Mouse (Mus musculus) cerebellum, adult 2 months (tissue): ENCODE results near the gene Ergic1. TPM values are rescaled to one million over a fixed set of nuclear protein-coding genes. Genes with fewer than 3 reads are reported as not detected.
A peak's percentile ranks its signal among the peaks of the same experiment; 100 is the strongest.

Experiments used
- DNase-seq, 2 experiments: peaks; one replicate each; pipeline ENCODE4 v3.0.0; 2021
- H3K27ac ChIP-seq: fragments of 200-500 bp; 2 replicates; pipeline ENCODE4 v1.5.1; 2012; ENCODE audit warnings: low read length, control low read depth, inconsistent platforms; ENCODE audit not compliant: insufficient read depth
- H3K27me3 ChIP-seq: fragments of 200-500 bp; 2 replicates; pipeline ENCODE4 v1.6.1; 2012; ENCODE audit warnings: inconsistent platforms, mild to moderate bottlenecking, low read length, moderate library complexity; ENCODE audit not compliant: control insufficient read depth, insufficient read depth
- H3K4me1 ChIP-seq: fragments of 200-500 bp; 2 replicates; pipeline ENCODE4 v1.6.1; 2011; ENCODE audit warnings: low read length; ENCODE audit not compliant: control insufficient read depth, insufficient read depth
- H3K4me3 ChIP-seq: fragments of 200-500 bp; replicated peaks from 2 replicates; pipeline ENCODE3; 2011; ENCODE audit warnings: mild to moderate bottlenecking, low read depth, low read length, control low read depth; ENCODE audit not compliant: insufficient read depth
- CTCF ChIP-seq: fragments of 200-500 bp; IDR thresholded peaks from 2 replicates; pipeline ENCODE4 v1.5.1; 2011; ENCODE audit warnings: low read depth, mild to moderate bottlenecking, control low read depth, low read length, moderate library complexity, borderline replicate concordance; ENCODE audit not compliant: insufficient read depth
- POLR2A ChIP-seq: fragments of 200-500 bp; IDR thresholded peaks from 2 replicates; pipeline ENCODE4 v1.6.1; 2011; ENCODE audit warnings: low read length, control low read depth, borderline replicate concordance; ENCODE audit not compliant: insufficient read depth
- WGBS: fragments of 180-500 bp; shearing (Covaris S2); methylation state at CpG from one replicate; pipeline ENCODE4 v1.1.7; 2018; 5-methylcytosine and 5-hydroxymethylcytosine counted together
- polyA plus RNA-seq: library from polyadenylated mRNA; depleted of rRNA; stranded (reverse); fragments of >200 nt; gene quantifications from 2 replicates; pipeline ENCODE4 v1.2.3, GENCODE M21; 2012

Gene Ergic1
- polyA plus RNA-seq, 1 experiment: 137 TPM

DNA sequence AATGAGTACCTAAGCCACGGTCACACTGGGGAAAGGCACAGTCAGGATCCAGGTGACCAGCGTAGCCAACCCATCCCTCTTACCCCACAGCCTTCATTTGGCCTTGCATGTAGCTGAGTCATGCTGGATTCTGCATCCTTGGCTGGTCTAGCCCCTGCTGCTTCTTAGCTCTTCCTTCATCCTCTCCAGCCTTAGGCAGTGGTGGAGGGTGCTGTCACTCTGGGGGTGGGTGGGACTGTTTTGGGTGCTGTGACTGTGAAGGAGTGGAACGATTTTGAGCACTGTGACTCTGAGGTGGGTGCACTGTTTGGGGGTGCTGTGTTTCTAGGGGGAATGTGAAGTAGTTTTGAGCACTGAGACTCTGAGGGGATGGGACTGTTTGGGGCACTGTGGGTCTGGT lies 67.6 kb downstream of the Ergic1 start:
- 96% methylated on average over 3 of the region's 3 CpGs for WGBS
- TF ChIP-seq CTCF (no peak), POLR2A (no peak)
- Histone ChIP-seq H3K27ac (no peak overlapping the region), H3K4me1 (peaks cover 45% of the 10 kb centered on the region), H3K27me3 (no peaks in the 10 kb centered on the region), H3K4me3 (no peak overlapping the region)
- no peak for DNase-seq

DNA sequence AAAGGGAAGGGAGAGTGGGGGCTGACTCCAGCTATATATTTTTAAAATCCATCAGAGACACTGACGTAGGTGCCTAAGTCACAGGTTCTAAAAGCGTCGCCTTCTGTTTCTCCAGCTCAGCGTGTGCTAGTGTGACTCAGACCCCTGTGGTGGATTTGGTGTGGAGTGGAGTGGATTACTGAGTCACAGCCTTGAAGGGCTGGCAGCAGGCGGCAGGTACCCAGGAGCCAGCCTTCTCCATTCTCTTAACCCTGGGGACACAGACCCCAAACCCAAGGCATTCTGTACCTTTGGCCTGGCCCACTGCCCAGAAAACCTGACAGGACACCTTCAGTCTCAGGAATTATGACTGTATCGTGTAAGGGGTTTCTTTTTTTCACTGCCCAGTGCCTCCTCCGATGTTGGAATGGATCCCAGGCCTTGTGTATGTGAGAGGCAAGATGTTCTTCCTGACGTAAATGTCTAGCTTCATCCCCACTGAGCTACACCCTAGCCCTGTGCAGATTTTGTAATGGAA lies 70.6 kb downstream of the Ergic1 start:
- WGBS: 11% methylated on average over 8 of the region's 8 CpGs
- Histone ChIP-seq H3K27me3 (no peaks in the 10 kb centered on the region), H3K27ac (peak overlapping the region; percentile 64), H3K4me3 (no peak overlapping the region), H3K4me1 (peaks cover 29% of the 10 kb centered on the region)
- peak; percentile 83 to 90 for DNase-seq
- TF ChIP-seq POLR2A (no peak), CTCF (no peak)

GRCm38 (mm10) chr17:26633186-26633585 lies 71.9 kb downstream of the Ergic1 start:
- Histone ChIP-seq H3K4me1 (peaks cover 32% of the 10 kb centered on the region), H3K27me3 (no peaks in the 10 kb centered on the region), H3K4me3 (no peak overlapping the region), H3K27ac (peak overlapping the region; percentile 64)
- TF ChIP-seq CTCF (no peak), POLR2A (no peak)
- 94% methylated on average over 9 of the region's 9 CpGs for WGBS
- DNase-seq: no peak

DNA sequence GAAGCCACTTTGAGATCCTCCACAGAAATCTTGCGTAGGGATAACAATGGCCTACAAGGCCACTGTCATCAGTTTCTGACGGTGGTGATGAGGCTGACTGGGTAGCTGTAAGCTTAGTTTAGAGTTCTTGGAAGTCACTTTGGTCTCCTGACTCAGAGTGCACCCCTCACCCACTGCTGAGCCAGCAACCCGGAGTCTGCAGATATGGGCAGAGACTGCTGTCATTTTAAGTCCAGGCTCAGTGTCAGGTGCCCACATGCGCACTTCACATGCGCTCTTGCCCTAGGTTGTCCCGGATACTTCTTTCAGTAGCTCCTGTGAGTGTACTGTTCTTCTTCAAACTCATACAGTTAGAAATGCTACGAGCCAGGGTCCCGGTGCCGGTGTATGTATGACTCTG lies 72.6 kb downstream of the Ergic1 start:
- Histone ChIP-seq H3K4me1 (peaks cover 30% of the 10 kb centered on the region), H3K27me3 (no peaks in the 10 kb centered on the region), H3K4me3 (no peak overlapping the region), H3K27ac (no peak overlapping the region)
- DNase-seq: no peak
- TF ChIP-seq CTCF: no peak
- no peak for TF ChIP-seq POLR2A
- 95% methylated on average over 9 of the region's 9 CpGs for whole genome bisulfite sequencing

DNA sequence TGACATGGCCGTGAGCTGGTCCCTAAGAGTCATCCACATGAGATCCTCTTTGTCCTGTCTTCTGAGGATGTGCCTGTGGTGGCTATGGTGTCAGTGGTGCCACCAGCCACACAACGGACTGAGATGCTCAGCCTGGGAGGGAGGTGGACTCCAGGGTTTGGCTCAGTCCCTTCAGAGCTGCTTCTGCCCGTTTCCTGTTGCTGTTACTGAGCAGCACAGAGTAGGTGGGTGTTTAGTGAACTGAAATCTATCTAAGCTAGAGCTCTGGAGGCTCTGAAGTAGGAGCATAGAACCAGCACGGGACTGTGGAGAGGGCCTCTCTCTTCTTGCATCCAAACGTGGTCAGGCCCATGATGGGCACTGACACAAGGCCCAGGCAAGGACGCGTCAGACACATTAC lies 73.2 kb downstream of the Ergic1 start:
- Histone ChIP-seq H3K27ac (no peak overlapping the region), H3K4me1 (peaks cover 30% of the 10 kb centered on the region), H3K4me3 (no peak overlapping the region), H3K27me3 (no peaks in the 10 kb centered on the region)
- no peak for DNase-seq
- WGBS: 90% methylated on average over 7 of the region's 7 CpGs
- no peak for TF ChIP-seq POLR2A
- TF ChIP-seq CTCF: no peak

DNA sequence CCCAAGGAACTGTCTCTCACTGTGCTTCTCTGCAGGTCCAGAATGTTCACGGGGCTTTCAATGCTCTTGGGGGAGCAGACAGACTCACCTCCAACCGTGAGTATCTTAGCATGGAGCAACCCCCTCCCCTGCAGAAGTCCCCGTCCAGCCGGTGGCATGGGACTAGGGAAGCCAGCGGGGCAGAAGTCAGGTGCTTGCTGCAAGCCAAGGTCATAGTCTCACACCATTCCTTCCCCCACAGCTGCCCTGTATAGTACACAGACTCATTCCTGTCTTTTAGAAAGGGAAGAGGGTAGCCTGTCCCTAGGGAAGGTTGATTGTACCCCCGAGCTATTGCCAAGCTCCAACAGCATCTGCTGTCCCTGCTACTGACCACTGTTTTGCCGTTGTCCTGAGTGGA lies 74.7 kb downstream of the Ergic1 start:
- H3K4me1 ChIP-seq: peaks cover 30% of the 10 kb centered on the region
- H3K27ac ChIP-seq: no peak overlapping the region
- H3K27me3 ChIP-seq: no peaks in the 10 kb centered on the region
- DNase-seq: no peak
- TF ChIP-seq POLR2A: no peak
- WGBS: 67% methylated on average over 7 of the region's 7 CpGs
- H3K4me3 ChIP-seq: no peak overlapping the region

DNA sequence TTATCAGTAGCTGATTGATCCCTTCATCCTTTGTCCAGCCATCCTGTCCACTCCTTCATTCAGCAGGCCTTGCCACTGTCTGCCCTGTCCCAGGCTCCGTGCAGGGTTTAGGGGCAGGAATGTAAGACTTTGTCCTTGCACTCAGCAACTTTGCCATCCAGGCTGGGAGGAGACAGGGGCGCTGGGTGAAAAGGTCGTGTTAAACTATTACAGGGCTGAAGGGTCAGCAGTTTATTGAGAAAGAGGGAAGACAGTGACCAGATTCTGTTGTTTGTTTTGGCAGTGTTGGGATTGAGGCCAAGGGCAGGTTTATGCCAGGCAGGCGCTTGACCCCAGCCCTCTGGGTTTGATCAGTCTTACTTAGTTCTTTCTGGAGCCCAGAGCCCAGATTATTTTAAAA lies 76.6 kb downstream of the Ergic1 start:
- TF ChIP-seq POLR2A: no peak
- no peak for TF ChIP-seq CTCF
- Histone ChIP-seq H3K4me1 (peaks cover 14% of the 10 kb centered on the region), H3K4me3 (no peak overlapping the region), H3K27ac (no peak overlapping the region), H3K27me3 (no peaks in the 10 kb centered on the region)
- 88% methylated on average over 4 of the region's 4 CpGs for WGBS
- DNase-seq: no peak

GRCm38 (mm10) chr17:26638655-26639054 lies 77.4 kb downstream of the Ergic1 start:
- H3K27me3 ChIP-seq: no peaks in the 10 kb centered on the region
- no peak overlapping the region for H3K4me3 ChIP-seq
- WGBS: 2% methylated on average over 7 of the region's 7 CpGs
- peak; percentile 83 to 89 for DNase-seq
- no peak overlapping the region for H3K27ac ChIP-seq
- peaks cover 9% of the 10 kb centered on the region for H3K4me1 ChIP-seq
- TF ChIP-seq CTCF (peak; percentile 100), POLR2A (no peak)

- Histone ChIP-seq H3K27me3 (no peaks in the 10 kb centered on the region), H3K27ac (no peak overlapping the region), H3K4me1 (peaks cover 14% of the 10 kb centered on the region), H3K4me3 (no peak overlapping the region)
- DNase-seq: no peak
- TF ChIP-seq POLR2A: no peak
- TF ChIP-seq CTCF: no peak
- 83% methylated on average over 2 of the region's 2 CpGs for WGBS
Observed at GRCm38 (mm10) chr17:26639791-26640190, 78.5 kb downstream of the Ergic1 start.
